Mouse (Mus musculus) embryonic facial prominence, embryonic 13.5 days (tissue): ENCODE data around the gene Cpa5. TPM values are rescaled to one million over a fixed set of nuclear protein-coding genes. Genes with fewer than 3 reads are reported as not detected.

Experiments
- ATAC-seq: fragments of 200-750 bp; cut with Nextera tagmentation; 2 replicates; pipeline ENCODE4 v1.8.0; 2017; ENCODE audit warnings: low read depth; ENCODE audit not compliant: insufficient number of reproducible peaks, insufficient read depth, low FRiP score, low TSS enrichment
- H3K27ac ChIP-seq: fragments of 300-500 bp; sonication (generic); 2 replicates; pipeline ENCODE4 v1.5.1; 2015; ENCODE audit warnings: moderate library complexity, mild to moderate bottlenecking, inconsistent platforms
- H3K27me3 ChIP-seq: fragments of 300-500 bp; sonication (generic); 2 replicates; pipeline ENCODE4 v1.6.1; 2015; ENCODE audit warnings: mild to moderate bottlenecking, inconsistent platforms
- H3K36me3 ChIP-seq: fragments of 300-500 bp; sonication (generic); 2 replicates; pipeline ENCODE4 v1.6.1; 2015; ENCODE audit warnings: mild to moderate bottlenecking, inconsistent platforms
- H3K4me1 ChIP-seq: fragments of 300-500 bp; sonication (generic); 2 replicates; pipeline ENCODE4 v1.6.1; 2015; ENCODE audit warnings: inconsistent platforms
- H3K4me2 ChIP-seq: fragments of 300-500 bp; sonication (generic); 2 replicates; pipeline ENCODE4 v1.6.1; 2015; ENCODE audit warnings: moderate library complexity, mild to moderate bottlenecking, inconsistent platforms
- H3K4me3 ChIP-seq: fragments of 300-500 bp; sonication (generic); 2 replicates; pipeline ENCODE4 v1.5.1; 2015; ENCODE audit warnings: mild to moderate bottlenecking, inconsistent platforms
- H3K9ac ChIP-seq: fragments of 300-500 bp; sonication (generic); 2 replicates; pipeline ENCODE4 v1.6.1; 2015; ENCODE audit warnings: mild to moderate bottlenecking, inconsistent platforms
- H3K9me3 ChIP-seq: fragments of 300-500 bp; sonication (generic); 2 replicates; pipeline ENCODE4 v1.6.1; 2016; ENCODE audit warnings: inconsistent platforms
- WGBS: fragments of 180-500 bp; shearing (Covaris S2); methylation state at CpG from one replicate; pipeline ENCODE4 v1.1.7; 2015; ENCODE audit warnings: mixed read lengths; 5-methylcytosine and 5-hydroxymethylcytosine counted together
- polyA plus RNA-seq: library from polyadenylated mRNA; unstranded; fragments of >200 nt; fragmentation: Nextera tagmentation; extraction: Ambion mirVana; gene quantifications from 2 replicates; pipeline ENCODE4 v1.2.1, GENCODE M21; 2015

Gene Cpa5
- polyA plus RNA-seq, 1 experiment from 2014 or later: 0.28 TPM

GRCm38 (mm10) chr6:30649651-30650296 is 39.0 kb downstream of the Cpa5 start:
- WGBS: 70% methylated on average over 11 of the region's 11 CpGs
- Histone ChIP-seq H3K36me3 (no peaks in the 10 kb centered on the region), H3K4me1 (peaks cover 37% of the 10 kb centered on the region), H3K9ac (no peak overlapping the region), H3K27me3 (no peaks in the 10 kb centered on the region), H3K4me3 (no peak overlapping the region), H3K27ac (0 out of 2 replicates have a peak overlapping the region, but pooled peaks have one; percentile 24), H3K9me3 (no peaks in the 10 kb centered on the region), H3K4me2 (no peak overlapping the region)
- ATAC-seq: no peak

GRCm38 (mm10) chr6:30652425-30653188 is 41.8 kb downstream of the Cpa5 start:
- no peak for ATAC-seq
- H3K4me1 ChIP-seq: peaks cover 53% of the 10 kb centered on the region

GRCm38 (mm10) chr6:30653518-30653917 is 42.7 kb downstream of the Cpa5 start:
- H3K9me3 ChIP-seq: no peaks in the 10 kb centered on the region
- ATAC-seq: no peak
- peaks cover 53% of the 10 kb centered on the region for H3K4me1 ChIP-seq
- H3K27me3 ChIP-seq: no peaks in the 10 kb centered on the region
- 56% methylated on average over 6 of the region's 6 CpGs for WGBS
- no peak overlapping the region for H3K9ac ChIP-seq
- peaks cover 11% of the 10 kb centered on the region; the same call in 1 of the 2 replicates for H3K36me3 ChIP-seq
- H3K4me2 ChIP-seq: no peak overlapping the region
- H3K27ac ChIP-seq: peak overlapping the region; percentile 78
- H3K4me3 ChIP-seq: no peak overlapping the region

More at GRCm38 (mm10) chr6:30652425-30653188, 41.8 kb downstream of the Cpa5 start:
- WGBS: 31% methylated on average over 9 of the region's 9 CpGs
- Histone ChIP-seq H3K27ac (peak overlapping the region; percentile 78), H3K36me3 (0 out of 2 replicates have a peak, but pooled peaks cover 6% of the 10 kb centered on the region), H3K9me3 (no peaks in the 10 kb centered on the region), H3K27me3 (no peaks in the 10 kb centered on the region), H3K4me3 (no peak overlapping the region), H3K4me2 (no peak overlapping the region), H3K9ac (no peak overlapping the region)

GRCm38 (mm10) chr6:30654402-30654859 is 43.6 kb downstream of the Cpa5 start:
- Histone ChIP-seq H3K4me1 (peaks cover 50% of the 10 kb centered on the region), H3K4me2 (no peak overlapping the region), H3K4me3 (no peak overlapping the region), H3K9ac (no peak overlapping the region), H3K27me3 (no peaks in the 10 kb centered on the region), H3K27ac (peak overlapping the region; percentile 78), H3K9me3 (no peaks in the 10 kb centered on the region), H3K36me3 (peaks cover 17% of the 10 kb centered on the region; the same call in 1 of the 2 replicates)
- no peak for ATAC-seq
- 42% methylated on average over 6 of the region's 6 CpGs for WGBS

GRCm38 (mm10) chr6:30654932-30655331 is 44.1 kb downstream of the Cpa5 start:
- Histone ChIP-seq H3K27me3 (no peaks in the 10 kb centered on the region), H3K4me1 (peaks cover 46% of the 10 kb centered on the region), H3K4me3 (no peak overlapping the region), H3K9ac (no peak overlapping the region), H3K9me3 (no peaks in the 10 kb centered on the region), H3K27ac (peak overlapping the region; percentile 78), H3K36me3 (peaks cover 20% of the 10 kb centered on the region; the same call in 1 of the 2 replicates), H3K4me2 (no peak overlapping the region)
- ATAC-seq: no peak
- 72% methylated on average over 3 of the region's 3 CpGs for WGBS

- Histone ChIP-seq H3K27me3 (no peaks in the 10 kb centered on the region), H3K4me2 (no peak overlapping the region), H3K4me3 (no peak overlapping the region), H3K27ac (peak overlapping the region; percentile 78), H3K9me3 (no peaks in the 10 kb centered on the region), H3K36me3 (peaks cover 23% of the 10 kb centered on the region; the same call in 1 of the 2 replicates), H3K9ac (no peak overlapping the region), H3K4me1 (peaks cover 57% of the 10 kb centered on the region)
- ATAC-seq: no peak
- 93% methylated on average over 12 of the region's 12 CpGs for WGBS
Measured at GRCm38 (mm10) chr6:30657279-30657678, 46.5 kb downstream of the Cpa5 start.

- ATAC-seq: no peak
- Histone ChIP-seq H3K4me3 (no peak overlapping the region), H3K27me3 (no peaks in the 10 kb centered on the region), H3K36me3 (peaks cover 23% of the 10 kb centered on the region; the same call in 1 of the 2 replicates), H3K27ac (no peak overlapping the region), H3K4me2 (no peak overlapping the region), H3K9ac (no peak overlapping the region), H3K4me1 (peaks cover 46% of the 10 kb centered on the region), H3K9me3 (no peaks in the 10 kb centered on the region)
- WGBS: 70% methylated on average over 9 of the region's 9 CpGs
Measured at GRCm38 (mm10) chr6:30658619-30659018, 47.8 kb downstream of the Cpa5 start.

- no peaks in the 10 kb centered on the region for H3K27me3 ChIP-seq
- peak overlapping the region; percentile 83 for H3K27ac ChIP-seq
- H3K9ac ChIP-seq: no peak overlapping the region
- no peak overlapping the region for H3K4me3 ChIP-seq
- H3K4me1 ChIP-seq: peaks cover 63% of the 10 kb centered on the region
- no peak overlapping the region for H3K4me2 ChIP-seq
- H3K36me3 ChIP-seq: 0 out of 2 replicates have a peak, but pooled peaks cover 3% of the 10 kb centered on the region
- no peak for ATAC-seq
- 16% methylated on average over 6 of the region's 6 CpGs for WGBS
- no peaks in the 10 kb centered on the region for H3K9me3 ChIP-seq
Measured at GRCm38 (mm10) chr6:30664776-30665175, 54.0 kb downstream of the Cpa5 start.

- ATAC-seq: no peak
- H3K4me1 ChIP-seq: peaks cover 67% of the 10 kb centered on the region
Measured at GRCm38 (mm10) chr6:30665296-30665695, 54.5 kb downstream of the Cpa5 start.

GRCm38 (mm10) chr6:30666043-30666442 is 55.2 kb downstream of the Cpa5 start:
- H3K4me1 ChIP-seq: peaks cover 69% of the 10 kb centered on the region
- no peak for ATAC-seq
- no peaks in the 10 kb centered on the region for H3K27me3 ChIP-seq
- H3K4me2 ChIP-seq: no peak overlapping the region
- 34% methylated on average over 6 of the region's 6 CpGs for WGBS
- no peak overlapping the region for H3K9ac ChIP-seq
- peak overlapping the region; percentile 85; the same call in 1 of the 2 replicates for H3K27ac ChIP-seq
- no peak overlapping the region for H3K4me3 ChIP-seq
- no peaks in the 10 kb centered on the region for H3K36me3 ChIP-seq
- H3K9me3 ChIP-seq: no peaks in the 10 kb centered on the region

More at GRCm38 (mm10) chr6:30665296-30665695, 54.5 kb downstream of the Cpa5 start:
- 21% methylated on average over 4 of the region's 4 CpGs for WGBS
- 0 out of 2 replicates have a peak, but pooled peaks cover 3% of the 10 kb centered on the region for H3K36me3 ChIP-seq
- H3K4me2 ChIP-seq: no peak overlapping the region
- H3K27ac ChIP-seq: peak overlapping the region; percentile 83
- no peaks in the 10 kb centered on the region for H3K27me3 ChIP-seq
- no peak overlapping the region for H3K4me3 ChIP-seq
- H3K9me3 ChIP-seq: no peaks in the 10 kb centered on the region
- H3K9ac ChIP-seq: no peak overlapping the region

GRCm38 (mm10) chr6:30667585-30667984 is 56.8 kb downstream of the Cpa5 start:
- H3K4me1 ChIP-seq: peaks cover 71% of the 10 kb centered on the region
- H3K27ac ChIP-seq: peak overlapping the region; percentile 85
- no peak overlapping the region for H3K9ac ChIP-seq
- H3K4me2 ChIP-seq: no peak overlapping the region
- H3K4me3 ChIP-seq: no peak overlapping the region
- WGBS: 18% methylated on average over 5 of the region's 5 CpGs
- no peaks in the 10 kb centered on the region for H3K27me3 ChIP-seq
- no peaks in the 10 kb centered on the region for H3K9me3 ChIP-seq
- ATAC-seq: no peak
- H3K36me3 ChIP-seq: no peaks in the 10 kb centered on the region
